Mouse (Mus musculus): ENCODE measurements around the gene Tmem87b. TPM values are rescaled to one million over a fixed set of nuclear protein-coding genes. Genes with fewer than 3 reads are reported as not detected.

Tmem87b gene
- polyA plus RNA-seq, 1 experiment from 2014 or later = 31.9 TPM

- Histone ChIP-seq H3K4me2 (replicated peaks; ENCODE audit: low read depth) (no peak overlapping the region), H3K9ac (ENCODE audit: low read length) (no peak overlapping the region), H3K27ac (replicated peaks) (no peak overlapping the region), H3K36me3 (ENCODE audit: control insufficient read depth, insufficient read depth, low read length) (no peaks in the 10 kb centered on the region), H3K4me1 (replicated peaks; ENCODE audit: control insufficient read depth, insufficient read depth) (0 out of 2 replicates have a peak, but pooled peaks cover 2% of the 10 kb centered on the region), H3K4me3 (ENCODE audit: low read depth, low read length) (no peak overlapping the region), H3K9me3 (ENCODE audit: control insufficient read depth, low read length) (no peaks in the 10 kb centered on the region), H3K27me3 (ENCODE audit: control insufficient read depth, insufficient read depth, low read length) (no peaks in the 10 kb centered on the region)
- TF ChIP-seq CTCF (IDR thresholded peaks at IDR 0.05; ENCODE audit: low read depth) (no peak), EP300 (optimal IDR thresholded peaks at IDR 0.05) (no peak)
- ATAC-seq (ENCODE audit: low FRiP score, low TSS enrichment) = peak; percentile 61
- DNase-seq (ENCODE audit: low spot score) = peak; percentile 72
- WGBS = 37% methylated on average over 3 of the region's 3 CpGs
These were observed 41.9 kb downstream of the Tmem87b start for GRCm38 (mm10) chr2:128859861-128860260.

- Histone ChIP-seq H3K4me1 (replicated peaks; ENCODE audit: control insufficient read depth, insufficient read depth) (0 out of 2 replicates have a peak, but pooled peaks cover 2% of the 10 kb centered on the region), H3K36me3 (ENCODE audit: control insufficient read depth, insufficient read depth, low read length) (no peaks in the 10 kb centered on the region), H3K27ac (replicated peaks) (no peak within 1 kb of the TSS), H3K9me3 (ENCODE audit: control insufficient read depth, low read length) (no peaks in the 10 kb centered on the region), H3K4me3 (ENCODE audit: low read depth, low read length) (peak within 1 kb of the TSS; percentile 50), H3K9ac (ENCODE audit: low read length) (peak within 1 kb of the TSS; percentile 54), H3K4me2 (replicated peaks; ENCODE audit: low read depth) (peak within 1 kb of the TSS; percentile 93), H3K27me3 (ENCODE audit: control insufficient read depth, insufficient read depth, low read length) (no peaks in the 10 kb centered on the region)
- ATAC-seq (ENCODE audit: low FRiP score, low TSS enrichment) (no peak), DNase-seq (ENCODE audit: low spot score) (no peak)
- TF ChIP-seq EP300 (optimal IDR thresholded peaks at IDR 0.05) (no peak), CTCF (IDR thresholded peaks at IDR 0.05; ENCODE audit: low read depth) (no peak)
- 89% methylated on average over 9 of the region's 9 CpGs for WGBS
These were observed 44.7 kb downstream of the Tmem87b start, which contains the start of gene Fbln7 for GRCm38 (mm10) chr2:128862636-128863035. TSS of gene Fbln7 (plus strand) at chr2:128862981.

GRCm38 (mm10) chr2:128863777-128864331, 45.9 kb downstream of the Tmem87b start:
- Histone ChIP-seq H3K9me3 (ENCODE audit: control insufficient read depth, low read length) (no peaks in the 10 kb centered on the region), H3K27ac (replicated peaks) (no peak overlapping the region), H3K9ac (ENCODE audit: low read length) (peak overlapping the region; percentile 54), H3K36me3 (ENCODE audit: control insufficient read depth, insufficient read depth, low read length) (no peaks in the 10 kb centered on the region), H3K4me2 (replicated peaks; ENCODE audit: low read depth) (peak overlapping the region; percentile 93), H3K4me1 (replicated peaks; ENCODE audit: control insufficient read depth, insufficient read depth) (0 out of 2 replicates have a peak, but pooled peaks cover 2% of the 10 kb centered on the region), H3K4me3 (ENCODE audit: low read depth, low read length) (peak overlapping the region; percentile 50), H3K27me3 (ENCODE audit: control insufficient read depth, insufficient read depth, low read length) (no peaks in the 10 kb centered on the region)
- peak; percentile 68 for DNase-seq (ENCODE audit: low spot score)
- TF ChIP-seq EP300 (optimal IDR thresholded peaks at IDR 0.05) = no peak
- TF ChIP-seq CTCF (IDR thresholded peaks at IDR 0.05; ENCODE audit: low read depth) = peak; percentile 59
- 0% methylated on average over 32 of the region's 38 CpGs for WGBS
- ATAC-seq (ENCODE audit: low FRiP score, low TSS enrichment) = peak; percentile 70

- no peak for ATAC-seq (ENCODE audit: low FRiP score, low TSS enrichment)
- no peak overlapping the region for H3K4me2 ChIP-seq (replicated peaks; ENCODE audit: low read depth)
- 0 out of 2 replicates have a peak, but pooled peaks cover 2% of the 10 kb centered on the region for H3K4me1 ChIP-seq (replicated peaks; ENCODE audit: control insufficient read depth, insufficient read depth)
- no peak overlapping the region for H3K27ac ChIP-seq (replicated peaks)
- no peaks in the 10 kb centered on the region for H3K27me3 ChIP-seq (ENCODE audit: control insufficient read depth, insufficient read depth, low read length)
- no peak overlapping the region for H3K9ac ChIP-seq (ENCODE audit: low read length)
- no peak overlapping the region for H3K4me3 ChIP-seq (ENCODE audit: low read depth, low read length)
- TF ChIP-seq CTCF (IDR thresholded peaks at IDR 0.05; ENCODE audit: low read depth) = no peak
- TF ChIP-seq EP300 (optimal IDR thresholded peaks at IDR 0.05) = no peak
- WGBS = 48% methylated on average over 3 of the region's 3 CpGs
- DNase-seq (ENCODE audit: low spot score) = no peak
- H3K36me3 ChIP-seq (ENCODE audit: control insufficient read depth, insufficient read depth, low read length) = no peaks in the 10 kb centered on the region
- H3K9me3 ChIP-seq (ENCODE audit: control insufficient read depth, low read length) = no peaks in the 10 kb centered on the region
These were observed 47.1 kb downstream of the Tmem87b start for GRCm38 (mm10) chr2:128865061-128865460.

GRCm38 (mm10) chr2:128871656-128872055, 53.7 kb downstream of the Tmem87b start:
- Histone ChIP-seq H3K9me3 (ENCODE audit: control insufficient read depth, low read length) (no peaks in the 10 kb centered on the region), H3K9ac (ENCODE audit: low read length) (no peak overlapping the region), H3K27me3 (ENCODE audit: control insufficient read depth, insufficient read depth, low read length) (no peaks in the 10 kb centered on the region), H3K4me2 (replicated peaks; ENCODE audit: low read depth) (no peak overlapping the region), H3K4me1 (replicated peaks; ENCODE audit: control insufficient read depth, insufficient read depth) (no peaks in the 10 kb centered on the region), H3K4me3 (ENCODE audit: low read depth, low read length) (no peak overlapping the region), H3K27ac (replicated peaks) (no peak overlapping the region), H3K36me3 (ENCODE audit: control insufficient read depth, insufficient read depth, low read length) (no peaks in the 10 kb centered on the region)
- ATAC-seq (ENCODE audit: low FRiP score, low TSS enrichment) = no peak
- DNase-seq (ENCODE audit: low spot score) = no peak
- TF ChIP-seq EP300 (optimal IDR thresholded peaks at IDR 0.05) (no peak), CTCF (IDR thresholded peaks at IDR 0.05; ENCODE audit: low read depth) (no peak)
- WGBS = 67% methylated on average over 8 of the region's 8 CpGs

- no peak overlapping the region for H3K27ac ChIP-seq (replicated peaks)
- TF ChIP-seq EP300 (optimal IDR thresholded peaks at IDR 0.05) (no peak), CTCF (IDR thresholded peaks at IDR 0.05; ENCODE audit: low read depth) (no peak)
- no peak overlapping the region for H3K9ac ChIP-seq (ENCODE audit: low read length)
- H3K4me2 ChIP-seq (replicated peaks; ENCODE audit: low read depth) = no peak overlapping the region
- no peaks in the 10 kb centered on the region for H3K27me3 ChIP-seq (ENCODE audit: control insufficient read depth, insufficient read depth, low read length)
- H3K4me1 ChIP-seq (replicated peaks; ENCODE audit: control insufficient read depth, insufficient read depth) = no peaks in the 10 kb centered on the region
- DNase-seq (ENCODE audit: low spot score) = no peak
- no peak for ATAC-seq (ENCODE audit: low FRiP score, low TSS enrichment)
- H3K9me3 ChIP-seq (ENCODE audit: control insufficient read depth, low read length) = no peaks in the 10 kb centered on the region
- no peaks in the 10 kb centered on the region for H3K36me3 ChIP-seq (ENCODE audit: control insufficient read depth, insufficient read depth, low read length)
- H3K4me3 ChIP-seq (ENCODE audit: low read depth, low read length) = no peak overlapping the region
- 87% methylated on average over 9 of the region's 9 CpGs for WGBS
These were observed 54.3 kb downstream of the Tmem87b start for GRCm38 (mm10) chr2:128872256-128872655.
